Mouse (Mus musculus) G1E (cell line): Measurements from ENCODE around the gene Arhgef10l. TPM values are rescaled to one million over a fixed set of nuclear protein-coding genes. Genes with fewer than 3 reads are reported as not detected.

Experiments
- ATAC-seq: 2 replicates; pipeline ENCODE4 v1.8.0; 2016; ENCODE audit warnings: mild to moderate bottlenecking; ENCODE audit not compliant: insufficient number of reproducible peaks, poor library complexity, low FRiP score, severe bottlenecking; ENCODE audit errors: extremely low read depth
- DNase-seq: peaks from one replicate; pipeline ENCODE4 v3.0.0; 2012; ENCODE audit warnings: low spot score
- H3K27me3 ChIP-seq: 2 replicates; pipeline ENCODE4 v1.6.1; 2012; ENCODE audit warnings: mild to moderate bottlenecking, low read length, inconsistent platforms; ENCODE audit not compliant: insufficient read depth
- H3K36me3 ChIP-seq: replicated peaks from 2 replicates; pipeline ENCODE3; 2012; ENCODE audit warnings: mild to moderate bottlenecking, inconsistent platforms
- H3K4me1 ChIP-seq: 2 replicates; pipeline ENCODE4 v1.6.1; 2012; ENCODE audit warnings: low read depth, low read length, inconsistent platforms, mixed read lengths; ENCODE audit not compliant: insufficient read depth
- H3K4me3 ChIP-seq: 2 replicates; pipeline ENCODE4 v1.5.1; 2012; ENCODE audit warnings: low read depth, mild to moderate bottlenecking, inconsistent platforms, low read length, moderate library complexity, mixed read lengths
- H3K9me3 ChIP-seq: replicated peaks from 2 replicates; pipeline ENCODE4 v1.6.1; 2012; ENCODE audit warnings: inconsistent platforms
- CTCF ChIP-seq: IDR thresholded peaks from 2 replicates; pipeline ENCODE4 v1.5.1; 2012; ENCODE audit warnings: low read depth, low read length, inconsistent platforms, mixed read lengths
- GATA1 ChIP-seq: IDR thresholded peaks from 2 replicates; pipeline ENCODE4 v1.6.1; 2012; ENCODE audit warnings: borderline replicate concordance, low read length, inconsistent platforms, mixed read lengths
- GATA2 ChIP-seq: IDR thresholded peaks from 2 replicates; pipeline ENCODE4 v1.6.1; 2012; ENCODE audit warnings: low read depth, low read length, inconsistent platforms, borderline replicate concordance
- POLR2AphosphoS5 ChIP-seq: IDR thresholded peaks from 2 replicates; pipeline ENCODE4 v1.6.1; 2012; ENCODE audit warnings: low read depth, low read length, inconsistent platforms; ENCODE audit not compliant: insufficient replicate concordance
- TAL1 ChIP-seq: conservative IDR thresholded peaks from 2 replicates; pipeline ENCODE4 v1.6.1; 2012; ENCODE audit warnings: low read depth, low read length, inconsistent platforms, mixed read lengths
- polyA plus RNA-seq: library from polyadenylated mRNA; stranded (reverse); fragments of >175 nt; gene quantifications from 2 replicates; pipeline ENCODE4 v1.2.3, GENCODE M21; 2012
- total RNA-seq, 2 experiments: library from RNA; stranded (forward) in 1 of 2; stranded (reverse) in 1 of 2; fragments of 200-1000 nt in 1 of 2; fragments of >200 nt in 1 of 2; fragmentation: Nextera tagmentation in 1 of 2; gene quantifications; 2 replicates each; pipeline ENCODE4 v1.2.3; 2014 to 2017

The Arhgef10l gene
- total and polyA plus RNA-seq, 3 experiments = 24.7 to 32.6 (median 25.0) TPM

- TF ChIP-seq GATA2 (no peak), TAL1 (no peak), GATA1 (no peak), POLR2AphosphoS5 (no peak), CTCF (no peak)
- H3K27me3 ChIP-seq = peaks cover 19% of the 10 kb centered on the region; the same call in 1 of the 2 replicates
- H3K4me1 ChIP-seq = no peaks in the 10 kb centered on the region
- no peaks in the 10 kb centered on the region for H3K9me3 ChIP-seq
- DNase-seq = no peak
- no peak overlapping the region for H3K4me3 ChIP-seq
- ATAC-seq = no peak
- no peaks in the 10 kb centered on the region for H3K36me3 ChIP-seq
Measured at GRCm38 (mm10) chr4:140628971-140629370, 36.8 kb downstream of the Arhgef10l start.

- TF ChIP-seq TAL1 (no peak), POLR2AphosphoS5 (no peak), GATA1 (no peak), GATA2 (no peak), CTCF (no peak)
- no peak overlapping the region for H3K4me3 ChIP-seq
- no peak for ATAC-seq
- H3K9me3 ChIP-seq = no peaks in the 10 kb centered on the region
- no peaks in the 10 kb centered on the region for H3K4me1 ChIP-seq
- peaks cover 19% of the 10 kb centered on the region; the same call in 1 of the 2 replicates for H3K27me3 ChIP-seq
- DNase-seq = no peak
- no peaks in the 10 kb centered on the region for H3K36me3 ChIP-seq
Measured at GRCm38 (mm10) chr4:140628412-140628943, 37.3 kb downstream of the Arhgef10l start.

GRCm38 (mm10) chr4:140625651-140626525 is 39.9 kb downstream of the Arhgef10l start:
- Histone ChIP-seq H3K4me1 (no peaks in the 10 kb centered on the region), H3K36me3 (no peaks in the 10 kb centered on the region), H3K9me3 (no peaks in the 10 kb centered on the region), H3K27me3 (peaks cover 23% of the 10 kb centered on the region), H3K4me3 (no peak overlapping the region)
- DNase-seq (no peak), ATAC-seq (no peak)
- TF ChIP-seq GATA1 (no peak), POLR2AphosphoS5 (no peak), TAL1 (no peak), CTCF (no peak), GATA2 (no peak)

DNA sequence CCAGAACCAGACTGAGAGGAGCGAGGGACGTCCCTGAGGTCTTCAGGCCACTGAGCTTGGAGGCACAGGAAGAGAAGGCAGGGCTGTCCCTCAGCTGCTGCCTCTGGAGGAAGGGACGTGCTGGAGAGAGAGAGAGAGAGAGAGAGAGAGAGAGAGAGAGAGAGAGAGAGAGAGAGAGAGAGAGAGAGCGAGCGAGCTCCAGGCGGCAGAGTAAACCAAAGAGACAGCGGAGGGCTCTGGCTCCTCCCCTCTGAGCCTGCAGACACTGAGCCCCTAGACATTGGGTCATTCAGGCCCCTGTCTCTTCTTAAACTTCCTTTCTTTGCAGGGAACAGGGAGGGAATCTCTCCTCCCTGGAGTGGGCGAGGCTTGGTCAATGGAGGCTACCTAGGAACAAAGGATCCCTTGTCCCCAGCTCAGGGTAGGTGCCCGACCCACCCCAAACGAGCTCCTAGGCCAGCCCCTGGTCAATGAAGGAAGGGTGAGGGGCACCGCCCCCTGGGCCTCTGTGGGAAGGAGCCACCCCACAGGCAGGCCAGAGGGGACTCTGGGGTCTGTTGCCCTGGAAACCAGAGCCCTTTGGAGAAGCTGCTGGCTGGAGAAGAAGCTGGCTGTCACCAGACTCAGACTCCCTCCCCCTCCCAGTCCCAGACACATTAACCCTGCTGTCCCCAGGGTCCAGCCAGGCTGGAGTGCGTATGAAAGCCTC is 41.2 kb downstream of the Arhgef10l start:
- Histone ChIP-seq H3K36me3 (no peaks in the 10 kb centered on the region), H3K9me3 (no peaks in the 10 kb centered on the region), H3K27me3 (peaks cover 30% of the 10 kb centered on the region), H3K4me1 (no peaks in the 10 kb centered on the region), H3K4me3 (no peak overlapping the region)
- no peak for ATAC-seq
- DNase-seq = no peak
- no peak for TF ChIP-seq GATA2
- no peak for TF ChIP-seq TAL1
- no peak for TF ChIP-seq POLR2AphosphoS5
- TF ChIP-seq GATA1 = no peak

DNA sequence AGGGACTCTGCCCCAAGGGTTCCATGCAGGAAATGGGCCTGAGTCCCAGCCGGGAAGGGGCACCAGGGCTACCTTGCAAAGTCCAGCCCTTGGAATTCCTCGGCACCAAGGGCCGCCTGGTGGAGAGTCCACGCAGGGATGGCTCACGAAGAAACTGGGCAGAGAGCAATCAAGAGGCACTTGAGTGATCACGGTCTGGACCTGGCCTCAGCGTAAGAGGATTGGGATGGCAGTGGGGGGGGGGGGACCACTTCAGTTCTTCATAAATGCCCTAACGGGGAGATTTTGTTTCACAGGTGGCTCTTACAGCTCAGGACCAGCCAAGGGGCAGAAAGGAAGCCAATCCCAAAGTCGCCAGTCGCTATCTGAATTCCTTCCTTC is 41.7 kb downstream of the Arhgef10l start:
- Histone ChIP-seq H3K4me3 (no peak overlapping the region), H3K4me1 (no peaks in the 10 kb centered on the region), H3K36me3 (no peaks in the 10 kb centered on the region), H3K9me3 (no peaks in the 10 kb centered on the region), H3K27me3 (peaks cover 31% of the 10 kb centered on the region)
- ATAC-seq (no peak), DNase-seq (no peak)
- no peak for TF ChIP-seq POLR2AphosphoS5
- TF ChIP-seq TAL1 = no peak
- TF ChIP-seq GATA1 = no peak
- no peak for TF ChIP-seq GATA2
- no peak for TF ChIP-seq CTCF

DNA sequence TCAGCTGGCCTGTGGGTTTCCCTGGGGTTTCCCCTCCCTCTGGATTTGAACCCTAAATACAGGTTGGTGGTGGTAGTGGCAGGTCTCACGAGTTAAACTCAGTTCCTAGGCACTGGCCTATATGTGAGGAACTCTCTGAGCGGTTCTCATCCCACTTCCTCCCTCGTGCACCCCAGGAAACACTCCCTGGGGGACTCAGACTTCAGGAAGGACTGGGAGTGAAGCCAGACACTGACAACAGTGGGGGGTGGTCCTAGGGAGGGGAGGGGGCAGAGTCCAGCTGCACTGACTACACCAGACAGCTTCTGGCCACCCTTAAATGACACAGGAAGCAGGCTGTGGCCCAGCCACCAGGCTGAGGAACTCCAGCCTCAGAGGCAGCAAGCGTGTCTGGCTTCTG is 43.0 kb downstream of the Arhgef10l start:
- DNase-seq = no peak
- H3K4me3 ChIP-seq = no peak overlapping the region
- no peak for ATAC-seq
- H3K27me3 ChIP-seq = peaks cover 27% of the 10 kb centered on the region
- no peaks in the 10 kb centered on the region for H3K9me3 ChIP-seq
- no peaks in the 10 kb centered on the region for H3K36me3 ChIP-seq
- TF ChIP-seq GATA2 (no peak), TAL1 (no peak), GATA1 (no peak), CTCF (no peak), POLR2AphosphoS5 (no peak)
- no peaks in the 10 kb centered on the region for H3K4me1 ChIP-seq
